Mouse (Mus musculus) ES-Bruce4 (cell line): ENCODE data around the gene Cars2.

ENCODE experiments used
- CTCF ChIP-seq: IDR thresholded peaks from one replicate; pipeline ENCODE4 v1.8.1; 2011; ENCODE audit warnings: low read depth, low read length
- POLR2A ChIP-seq: IDR thresholded peaks from one replicate; pipeline ENCODE4 v1.8.1; 2011; ENCODE audit warnings: low read length; ENCODE audit not compliant: insufficient read depth

GRCm38 (mm10) chr8:11503476-11504232 lies 46.9 kb downstream of the Cars2 start:
- TF ChIP-seq POLR2A = no peak
- no peak for TF ChIP-seq CTCF
